Mouse (Mus musculus): ENCODE measurements around the gene BC055324. TPM values are rescaled to one million over a fixed set of nuclear protein-coding genes. Genes with fewer than 3 reads are reported as not detected.
A peak's percentile ranks its signal among the peaks of the same experiment; 100 is the strongest.

BC055324 gene
- polyA plus RNA-seq, 1 experiment = 69.3 TPM

DNA sequence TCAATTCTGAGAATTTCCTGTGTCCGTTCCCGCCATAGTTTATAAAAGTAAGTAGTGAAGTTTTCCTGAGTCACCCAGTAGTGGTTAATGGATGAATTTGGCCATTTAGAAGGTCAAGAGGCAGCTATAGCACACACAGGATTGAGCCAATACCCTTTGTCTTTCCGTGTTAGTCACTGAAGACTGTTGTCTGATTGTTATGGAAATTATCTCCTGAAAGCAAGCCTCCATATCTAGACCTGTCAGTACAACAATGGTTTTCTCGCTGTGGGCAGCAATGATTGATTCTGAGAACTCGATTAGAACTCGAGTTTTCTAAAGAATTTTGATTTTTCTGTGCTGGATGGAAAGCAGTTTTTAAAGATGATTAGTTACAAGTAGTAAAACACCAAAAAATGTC, 25.2 kb upstream of the BC055324 start:
- H3K4me3 ChIP-seq (ENCODE audit: low read depth, low read length) = no peak overlapping the region
- no peaks in the 10 kb centered on the region for H3K9me3 ChIP-seq (replicated peaks; ENCODE audit: control insufficient read depth, insufficient read depth, low read length, poor library complexity, severe bottlenecking)
- H3K36me3 ChIP-seq (ENCODE audit: control insufficient read depth, insufficient read depth, low read length, poor library complexity, severe bottlenecking) = no peaks in the 10 kb centered on the region
- no peak overlapping the region for H3K9ac ChIP-seq (ENCODE audit: low read depth, poor library complexity, severe bottlenecking)
- H3K27ac ChIP-seq (ENCODE audit: insufficient read depth, low read length) = peak overlapping the region; percentile 44; the same call in 1 of the 2 replicates
- no peak for TF ChIP-seq EP300 (IDR thresholded peaks at IDR 0.05; ENCODE audit: insufficient read depth, low read depth, low read length)
- no peak for TF ChIP-seq POLR2A (IDR thresholded peaks at IDR 0.05; ENCODE audit: insufficient read depth, low read length)
- no peak for TF ChIP-seq CTCF (IDR thresholded peaks at IDR 0.05; ENCODE audit: low read depth, low read length)
- H3K4me1 ChIP-seq (ENCODE audit: control insufficient read depth, insufficient read depth, low read length) = peaks cover 4% of the 10 kb centered on the region
- no peaks in the 10 kb centered on the region for H3K27me3 ChIP-seq (ENCODE audit: control insufficient read depth, insufficient read depth, low read length, poor library complexity, severe bottlenecking)

GRCm38 (mm10) chr1:164018221-164018896, 23.8 kb upstream of the BC055324 start:
- H3K36me3 ChIP-seq (ENCODE audit: control insufficient read depth, insufficient read depth, low read length, poor library complexity, severe bottlenecking) = no peaks in the 10 kb centered on the region
- no peak overlapping the region for H3K9ac ChIP-seq (ENCODE audit: low read depth, poor library complexity, severe bottlenecking)
- TF ChIP-seq POLR2A (IDR thresholded peaks at IDR 0.05; ENCODE audit: insufficient read depth, low read length) (no peak), EP300 (IDR thresholded peaks at IDR 0.05; ENCODE audit: insufficient read depth, low read depth, low read length) (no peak), CTCF (IDR thresholded peaks at IDR 0.05; ENCODE audit: low read depth, low read length) (no peak)
- H3K4me3 ChIP-seq (ENCODE audit: low read depth, low read length) = no peak overlapping the region
- H3K27me3 ChIP-seq (ENCODE audit: control insufficient read depth, insufficient read depth, low read length, poor library complexity, severe bottlenecking) = no peaks in the 10 kb centered on the region
- H3K27ac ChIP-seq (ENCODE audit: insufficient read depth, low read length) = no peak overlapping the region
- H3K4me1 ChIP-seq (ENCODE audit: control insufficient read depth, insufficient read depth, low read length) = peaks cover 4% of the 10 kb centered on the region
- no peaks in the 10 kb centered on the region for H3K9me3 ChIP-seq (replicated peaks; ENCODE audit: control insufficient read depth, insufficient read depth, low read length, poor library complexity, severe bottlenecking)

GRCm38 (mm10) chr1:164014616-164015015, 20.0 kb upstream of the BC055324 start:
- no peak overlapping the region for H3K9ac ChIP-seq (ENCODE audit: low read depth, poor library complexity, severe bottlenecking)
- no peak overlapping the region for H3K4me3 ChIP-seq (ENCODE audit: low read depth, low read length)
- H3K36me3 ChIP-seq (ENCODE audit: control insufficient read depth, insufficient read depth, low read length, poor library complexity, severe bottlenecking) = no peaks in the 10 kb centered on the region
- no peak overlapping the region for H3K27ac ChIP-seq (ENCODE audit: insufficient read depth, low read length)
- no peak for TF ChIP-seq POLR2A (IDR thresholded peaks at IDR 0.05; ENCODE audit: insufficient read depth, low read length)
- no peaks in the 10 kb centered on the region for H3K4me1 ChIP-seq (ENCODE audit: control insufficient read depth, insufficient read depth, low read length)
- H3K9me3 ChIP-seq (replicated peaks; ENCODE audit: control insufficient read depth, insufficient read depth, low read length, poor library complexity, severe bottlenecking) = no peaks in the 10 kb centered on the region
- no peaks in the 10 kb centered on the region for H3K27me3 ChIP-seq (ENCODE audit: control insufficient read depth, insufficient read depth, low read length, poor library complexity, severe bottlenecking)

- no peaks in the 10 kb centered on the region for H3K9me3 ChIP-seq (replicated peaks; ENCODE audit: control insufficient read depth, insufficient read depth, low read length, poor library complexity, severe bottlenecking)
- H3K4me3 ChIP-seq (ENCODE audit: low read depth, low read length) = no peak overlapping the region
- H3K9ac ChIP-seq (ENCODE audit: low read depth, poor library complexity, severe bottlenecking) = no peak overlapping the region
- no peaks in the 10 kb centered on the region for H3K36me3 ChIP-seq (ENCODE audit: control insufficient read depth, insufficient read depth, low read length, poor library complexity, severe bottlenecking)
- no peak overlapping the region for H3K27ac ChIP-seq (ENCODE audit: insufficient read depth, low read length)
- H3K27me3 ChIP-seq (ENCODE audit: control insufficient read depth, insufficient read depth, low read length, poor library complexity, severe bottlenecking) = no peaks in the 10 kb centered on the region
- peaks cover 3% of the 10 kb centered on the region for H3K4me1 ChIP-seq (ENCODE audit: control insufficient read depth, insufficient read depth, low read length)
- TF ChIP-seq CTCF (IDR thresholded peaks at IDR 0.05; ENCODE audit: low read depth, low read length) (no peak), POLR2A (IDR thresholded peaks at IDR 0.05; ENCODE audit: insufficient read depth, low read length) (no peak)
Measured at GRCm38 (mm10) chr1:164009235-164009634, 14.6 kb upstream of the BC055324 start.

DNA sequence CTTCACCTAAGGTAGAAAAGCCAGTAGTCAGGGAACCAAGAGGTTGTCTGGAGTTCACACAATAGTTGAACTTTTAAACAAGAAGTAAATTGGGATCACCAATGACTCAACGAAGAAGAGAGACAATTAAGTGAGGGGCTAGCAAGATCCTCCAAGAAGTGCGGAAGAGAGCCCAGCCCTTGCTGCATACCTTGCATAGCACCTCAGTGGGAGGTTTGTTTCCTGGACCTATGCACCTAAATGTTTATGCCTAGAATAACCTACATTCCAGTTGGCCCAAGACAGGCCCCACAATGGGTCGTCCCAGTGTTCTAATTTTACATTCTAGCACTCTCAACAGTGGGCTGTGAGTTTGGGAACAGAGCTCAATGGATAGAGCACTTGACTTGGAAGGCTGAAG, 9.7 kb upstream of the BC055324 start:
- H3K9ac ChIP-seq (ENCODE audit: low read depth, poor library complexity, severe bottlenecking) = no peak overlapping the region
- no peak overlapping the region for H3K4me3 ChIP-seq (ENCODE audit: low read depth, low read length)
- H3K36me3 ChIP-seq (ENCODE audit: control insufficient read depth, insufficient read depth, low read length, poor library complexity, severe bottlenecking) = no peaks in the 10 kb centered on the region

GRCm38 (mm10) chr1:164001831-164002452, 7.3 kb upstream of the BC055324 start:
- Histone ChIP-seq H3K4me3 (ENCODE audit: low read depth, low read length) (no peak overlapping the region), H3K36me3 (ENCODE audit: control insufficient read depth, insufficient read depth, low read length, poor library complexity, severe bottlenecking) (peaks cover 3% of the 10 kb centered on the region), H3K27me3 (ENCODE audit: control insufficient read depth, insufficient read depth, low read length, poor library complexity, severe bottlenecking) (no peaks in the 10 kb centered on the region), H3K9ac (ENCODE audit: low read depth, poor library complexity, severe bottlenecking) (no peak overlapping the region), H3K27ac (ENCODE audit: insufficient read depth, low read length) (no peak overlapping the region), H3K9me3 (replicated peaks; ENCODE audit: control insufficient read depth, insufficient read depth, low read length, poor library complexity, severe bottlenecking) (no peaks in the 10 kb centered on the region), H3K4me1 (ENCODE audit: control insufficient read depth, insufficient read depth, low read length) (peaks cover 3% of the 10 kb centered on the region)
- no peak for TF ChIP-seq CTCF (IDR thresholded peaks at IDR 0.05; ENCODE audit: low read depth, low read length)
- TF ChIP-seq EP300 (IDR thresholded peaks at IDR 0.05; ENCODE audit: insufficient read depth, low read depth, low read length) = no peak
- TF ChIP-seq POLR2A (IDR thresholded peaks at IDR 0.05; ENCODE audit: insufficient read depth, low read length) = no peak

More for the DNA sequence above, 9.7 kb upstream of the BC055324 start:
- H3K4me1 ChIP-seq (ENCODE audit: control insufficient read depth, insufficient read depth, low read length) = peaks cover 3% of the 10 kb centered on the region
- peak overlapping the region; percentile 16; the same call in 1 of the 2 replicates for H3K27ac ChIP-seq (ENCODE audit: insufficient read depth, low read length)
- TF ChIP-seq CTCF (IDR thresholded peaks at IDR 0.05; ENCODE audit: low read depth, low read length) = no peak
- TF ChIP-seq POLR2A (IDR thresholded peaks at IDR 0.05; ENCODE audit: insufficient read depth, low read length) = no peak
- no peak for TF ChIP-seq EP300 (IDR thresholded peaks at IDR 0.05; ENCODE audit: insufficient read depth, low read depth, low read length)
- H3K27me3 ChIP-seq (ENCODE audit: control insufficient read depth, insufficient read depth, low read length, poor library complexity, severe bottlenecking) = no peaks in the 10 kb centered on the region
- H3K9me3 ChIP-seq (replicated peaks; ENCODE audit: control insufficient read depth, insufficient read depth, low read length, poor library complexity, severe bottlenecking) = no peaks in the 10 kb centered on the region
